Mouse (Mus musculus) CD4-positive, CD25-positive, alpha-beta regulatory T cell, adult 9 weeks (primary cell): Measurements from ENCODE around the gene Ube2z. TPM values are rescaled to one million over a fixed set of nuclear protein-coding genes. Genes with fewer than 3 reads are reported as not detected.

ENCODE experiments used
- polyA plus RNA-seq: library from polyadenylated mRNA; unstranded; fragments of 100-300 nt; shearing (Covaris generic); gene quantifications from one replicate; pipeline ENCODE4 v1.2.1, GENCODE M21; 2017

Ube2z gene
- polyA plus RNA-seq, result 6.6 TPM

DNA sequence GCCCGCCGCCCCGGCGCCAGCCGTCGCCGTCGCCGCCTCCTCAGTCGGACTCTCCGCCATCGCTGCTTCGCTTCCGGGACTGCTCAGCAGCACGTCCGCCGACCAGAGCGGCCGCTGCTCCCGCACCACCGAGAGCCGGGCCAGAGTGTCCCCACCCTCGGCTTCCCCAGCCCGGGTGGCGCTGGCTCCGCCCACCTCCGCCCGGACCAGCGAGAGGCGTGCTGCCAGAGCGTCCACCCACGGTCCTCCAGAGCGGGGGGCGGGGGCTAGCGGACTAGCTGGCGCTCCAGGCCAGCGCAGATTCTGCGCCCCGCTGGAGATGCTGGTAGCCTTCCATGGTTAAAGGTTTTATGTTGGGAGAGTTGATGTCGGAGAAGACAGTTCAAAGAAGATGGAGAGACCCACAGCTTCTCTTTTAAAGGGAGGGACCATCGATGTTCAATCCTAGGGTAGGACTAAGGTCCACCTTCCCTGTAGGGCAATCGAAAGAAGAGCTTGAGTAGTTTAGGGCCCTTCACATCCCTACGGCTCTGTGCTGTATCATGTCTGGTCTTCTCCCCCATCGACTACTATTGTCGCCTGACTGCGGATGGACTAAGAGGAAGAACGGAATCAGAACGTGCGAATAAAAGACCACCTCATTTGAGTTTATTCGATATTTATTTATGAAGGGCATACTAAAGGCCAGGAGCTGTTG lies at the start of gene Ube2z:
Ube2z (minus strand) TSS at position 174 of the 697 bp plus-strand sequence.

DNA sequence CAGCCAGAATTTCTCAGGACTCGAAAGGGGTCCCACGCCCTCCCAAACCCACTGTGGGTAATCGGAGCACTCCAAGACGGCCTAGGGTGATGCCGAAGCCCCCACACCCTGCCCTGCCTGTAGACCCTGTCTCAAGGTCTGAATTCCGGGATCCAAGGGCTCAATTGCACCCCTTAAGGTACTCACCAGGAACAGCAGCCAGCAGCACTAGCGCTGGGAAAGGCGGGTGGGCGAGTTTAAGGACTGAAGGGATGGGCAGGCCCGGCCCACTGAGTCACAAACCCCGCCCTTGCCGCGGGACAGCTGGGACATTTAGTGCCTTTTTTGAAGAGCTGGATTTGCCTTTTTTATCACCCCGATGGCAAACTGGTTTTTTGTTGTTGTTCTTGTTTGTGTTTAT lies 46.6 kb upstream of the Ube2z start, which contains the start of gene Calcoco2:
Calcoco2 (minus strand) TSS at position 214 of the 400 bp plus-strand sequence.

DNA sequence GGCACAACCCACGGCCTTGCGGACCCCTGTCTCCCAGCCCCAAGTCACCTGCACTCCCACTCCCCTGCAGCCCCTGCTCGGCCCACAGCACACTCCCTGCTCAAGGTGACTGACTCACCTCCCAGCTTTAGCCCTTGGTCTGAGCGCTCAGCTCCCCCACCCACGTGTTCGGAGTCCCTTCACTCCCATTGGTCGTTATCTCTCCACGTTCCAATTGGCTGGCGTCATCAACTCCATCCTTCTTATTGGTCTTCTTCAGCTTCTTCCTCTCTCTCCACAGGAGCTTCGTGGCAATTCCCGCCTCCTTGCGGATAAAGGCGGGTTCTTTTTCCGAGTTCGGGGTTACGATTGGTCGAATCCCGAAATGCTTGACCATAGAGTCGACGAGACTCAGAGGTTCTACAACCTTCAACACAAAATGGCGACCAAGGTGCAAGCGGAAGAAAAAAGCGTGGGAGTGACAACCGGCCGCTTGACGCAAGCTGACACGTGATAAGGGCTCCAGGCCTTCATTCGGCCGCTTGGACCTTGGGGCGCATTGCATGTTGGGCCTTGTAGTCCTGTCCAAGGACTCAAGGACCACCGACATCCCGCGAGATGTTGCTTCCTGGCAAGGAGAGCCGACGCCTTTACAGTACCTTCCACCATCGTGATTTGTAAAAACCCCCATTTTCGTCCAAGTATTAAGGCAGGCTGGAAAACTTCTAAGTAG lies 10.5 kb upstream of the Ube2z start, which contains the start of gene Atp5g1:
Atp5g1 (minus strand) TSS at position 162 of the 712 bp plus-strand sequence.

DNA sequence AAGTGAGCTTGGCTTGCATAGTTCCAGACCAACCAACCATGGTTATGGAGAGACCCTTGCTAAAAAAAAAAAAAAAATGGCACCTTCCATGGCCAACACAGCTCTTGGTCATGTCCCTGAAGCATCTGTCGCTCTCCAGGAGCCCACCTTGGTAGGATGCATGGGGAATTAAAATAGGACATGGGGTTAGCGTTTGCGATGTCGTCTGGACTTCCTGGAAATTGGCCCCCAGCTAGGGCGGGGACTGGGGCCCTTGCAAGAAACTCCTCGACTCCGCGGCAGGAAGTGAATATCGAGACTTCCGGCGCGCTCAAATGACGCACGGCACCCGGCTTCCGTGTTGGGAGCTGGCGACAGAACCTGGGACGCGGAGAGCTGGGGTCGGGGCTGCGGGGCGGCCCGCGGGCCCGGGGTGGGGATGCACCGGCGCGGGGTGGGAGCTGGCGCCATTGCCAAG lies 30.6 kb downstream of the Ube2z start, which contains the start of gene Snf8:
Snf8 (plus strand) TSS at position 290 of the 457 bp plus-strand sequence.

DNA sequence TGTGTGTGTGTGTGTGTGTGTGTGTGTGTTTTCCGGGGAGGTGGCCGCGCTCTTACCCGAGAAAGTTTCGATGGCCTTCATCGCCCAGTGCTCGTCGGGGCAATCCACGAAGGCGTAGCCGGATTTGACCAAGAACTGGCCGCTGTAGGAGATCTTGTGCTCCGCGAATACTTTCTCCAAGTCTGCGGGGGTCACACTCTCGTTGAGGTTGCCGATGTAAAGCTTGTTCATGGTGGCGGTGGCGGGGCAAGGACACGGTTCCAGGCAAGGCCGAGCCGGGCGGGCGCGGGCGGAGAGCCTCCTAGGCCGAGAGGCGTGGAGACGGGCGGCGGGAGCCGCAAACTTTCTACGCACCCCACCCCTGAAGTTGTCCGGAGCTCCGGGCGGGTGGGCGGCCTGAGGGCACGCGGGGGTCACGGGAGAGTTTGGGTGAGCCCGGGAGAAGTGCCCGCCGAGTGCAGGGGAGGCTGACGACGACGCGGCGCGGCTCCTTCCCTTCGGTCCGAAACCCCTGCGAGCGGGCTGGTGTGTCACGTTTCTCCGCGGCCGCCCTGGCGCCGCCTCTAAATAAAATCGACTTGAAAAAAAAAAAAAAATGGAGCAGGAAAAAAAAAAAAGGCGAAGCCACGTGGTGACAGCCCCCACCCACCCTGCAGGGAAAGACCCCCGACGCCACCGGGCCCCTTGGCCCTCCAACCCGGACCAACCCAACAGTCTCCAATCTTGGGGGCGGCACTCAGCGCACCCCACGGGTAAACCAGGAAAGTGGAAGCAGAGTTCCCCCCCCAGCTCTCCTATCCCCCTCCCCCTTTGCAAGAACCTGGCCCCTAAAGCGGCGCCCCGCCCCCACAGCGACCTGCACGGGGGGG lies 59.6 kb downstream of the Ube2z start, which contains the start of gene Igf2bp1:
Igf2bp1 (minus strand) TSS at position 538 of the 869 bp plus-strand sequence.

Other genes starting within 250 kb of the Ube2z start
- not detected for gene Phospho1, start 240.9 kb downstream of the Ube2z start, polyA plus RNA-seq
- gene Gngt2, start 228.2 kb downstream of the Ube2z start, polyA plus RNA-seq, result 46.6 TPM
- gene Abi3, start 222.9 kb downstream of the Ube2z start, polyA plus RNA-seq, result 79.5 TPM
- not detected for gene B4galnt2, start 150.5 kb downstream of the Ube2z start, polyA plus RNA-seq
- not detected for gene Igf2bp1, start 59.4 kb downstream of the Ube2z start, polyA plus RNA-seq
- not detected for gene Gip, start 40.8 kb downstream of the Ube2z start, polyA plus RNA-seq
- gene Snf8, start 30.5 kb downstream of the Ube2z start, polyA plus RNA-seq, result 68.8 TPM
- gene Atp5g1, start 10.3 kb upstream of the Ube2z start, polyA plus RNA-seq, result 440 TPM
- not detected for gene Calcoco2, start 46.6 kb upstream of the Ube2z start, polyA plus RNA-seq
- not detected for gene Ttll6, start 68.4 kb upstream of the Ube2z start, polyA plus RNA-seq
- not detected for gene Hoxb13, start 128.9 kb upstream of the Ube2z start, polyA plus RNA-seq
- not detected for gene Hoxb9, start 206.1 kb upstream of the Ube2z start, polyA plus RNA-seq
- gene Hoxb8, start 216.5 kb upstream of the Ube2z start, polyA plus RNA-seq, result not detected
- gene Hoxb7, start 221.2 kb upstream of the Ube2z start, polyA plus RNA-seq, result not detected
- not detected for gene Hoxb6, start 227.1 kb upstream of the Ube2z start, polyA plus RNA-seq
- not detected for gene Hoxb5, start 237.9 kb upstream of the Ube2z start, polyA plus RNA-seq